Mouse (Mus musculus) adrenal gland, postnatal 14 days (tissue): ENCODE measurements around the gene Lhfpl4. TPM values are rescaled to one million over a fixed set of nuclear protein-coding genes. Genes with fewer than 3 reads are reported as not detected.

Experiments used
- DNase-seq: peaks from one replicate; pipeline ENCODE4 v3.0.0; 2021; ENCODE audit warnings: mixed read lengths
- total RNA-seq: library from RNA; stranded (reverse); gene quantifications from 2 replicates; pipeline ENCODE4 v1.2.3, GENCODE M21; 2021

The Lhfpl4 gene
- total RNA-seq, 1 experiment from 2014 or later = 4.2 TPM

DNA sequence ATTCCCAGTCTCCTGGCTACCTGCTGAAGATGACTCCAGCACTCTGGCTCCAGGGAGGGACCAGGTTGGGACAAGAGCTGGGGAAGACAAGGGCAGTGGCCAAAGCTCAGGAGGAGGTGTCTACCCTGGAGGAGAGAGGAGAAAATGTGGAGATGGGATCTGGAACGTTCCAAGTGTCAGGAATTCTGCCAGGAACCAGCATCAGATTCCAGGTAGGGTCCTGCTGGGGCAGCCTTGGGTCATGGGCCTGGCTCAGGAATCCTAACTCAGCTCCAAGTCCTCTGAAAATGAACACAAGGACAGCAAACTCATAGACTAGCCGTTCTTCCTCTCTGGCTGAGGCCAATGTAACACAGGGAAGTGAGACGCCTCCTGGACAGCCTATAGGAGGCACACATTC is 25.3 kb downstream of the Lhfpl4 start:
- DNase-seq = no peak

DNA sequence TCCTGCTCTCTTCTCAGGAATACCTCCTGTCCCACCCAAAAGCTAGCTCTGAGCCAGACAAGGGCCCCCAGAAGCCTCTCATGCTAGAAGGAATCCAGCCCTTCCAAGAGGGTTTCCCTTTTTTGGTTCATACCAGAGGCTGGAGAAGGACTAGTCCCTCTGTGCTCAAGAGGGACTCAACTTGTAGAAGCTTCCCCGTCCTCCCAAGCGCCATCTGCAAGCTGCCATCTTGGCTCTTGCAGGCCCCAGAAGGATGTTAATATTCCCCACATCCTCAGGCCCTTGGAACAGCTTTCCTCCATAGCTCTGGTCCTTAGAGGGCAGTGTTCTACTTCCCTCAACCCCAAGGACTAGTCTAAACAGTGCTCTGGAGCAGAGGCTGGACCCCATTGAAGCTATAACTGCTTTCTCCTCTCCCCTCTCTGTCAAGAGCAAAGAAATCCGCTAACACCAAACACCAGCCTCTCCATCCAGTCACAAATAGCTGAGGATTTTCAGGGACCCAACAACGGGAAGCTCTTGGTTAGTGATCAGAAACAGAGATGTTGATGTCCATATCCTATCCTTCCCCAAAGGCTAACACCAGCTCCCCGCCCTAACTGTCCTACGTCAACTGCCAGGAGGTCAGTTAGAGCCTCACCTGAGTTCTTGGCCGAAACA is 26.7 kb downstream of the Lhfpl4 start:
- no peak for DNase-seq

DNA sequence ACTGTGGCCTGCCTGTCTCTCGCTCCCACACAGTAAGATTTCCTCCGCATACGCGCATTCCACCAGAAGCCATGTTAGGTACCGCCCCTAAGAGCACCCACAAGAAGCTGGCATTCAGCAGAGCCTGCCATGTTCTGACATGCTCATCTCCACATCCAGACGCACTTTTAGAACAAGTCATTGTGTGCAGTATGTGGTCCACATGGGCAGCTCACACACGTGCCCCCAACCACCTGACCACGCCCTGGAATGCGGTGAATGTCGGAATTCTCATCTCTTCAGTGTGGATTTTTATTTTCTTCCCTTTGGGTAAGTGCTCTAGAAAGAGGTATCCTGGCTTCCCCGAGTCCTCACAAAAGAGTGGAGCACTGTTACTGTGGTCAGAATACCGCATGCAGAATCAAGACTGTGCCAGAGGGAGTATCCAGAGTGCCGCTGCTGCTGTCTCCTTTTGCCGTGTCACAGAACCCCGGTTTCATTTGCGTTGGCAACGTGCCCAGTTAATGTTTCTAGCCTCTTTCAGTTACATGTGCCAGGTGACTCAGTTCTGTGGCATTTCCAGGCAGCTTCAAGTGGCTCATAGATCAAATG is 28.4 kb downstream of the Lhfpl4 start:
- DNase-seq = peak; percentile 93

DNA sequence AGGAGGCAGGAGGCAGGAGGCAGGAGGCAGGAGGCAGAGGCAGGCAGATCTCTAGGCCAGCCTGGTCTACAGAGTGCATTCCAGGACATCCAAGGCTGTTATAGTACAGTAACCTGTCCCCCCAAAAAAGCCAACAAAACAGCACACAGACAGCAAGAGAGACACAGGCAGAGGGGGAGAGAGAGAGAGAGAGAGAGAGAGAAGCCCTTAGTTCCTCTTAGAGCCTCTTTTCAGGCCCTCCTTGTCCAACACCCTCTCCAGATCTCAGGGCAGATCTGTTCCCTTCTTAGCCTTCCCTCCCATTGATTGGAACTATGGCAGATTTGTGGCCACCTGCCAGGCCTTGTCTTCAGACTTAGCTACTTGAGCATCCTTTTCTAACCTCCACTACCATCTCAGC is 31.7 kb downstream of the Lhfpl4 start:
- no peak for DNase-seq

DNA sequence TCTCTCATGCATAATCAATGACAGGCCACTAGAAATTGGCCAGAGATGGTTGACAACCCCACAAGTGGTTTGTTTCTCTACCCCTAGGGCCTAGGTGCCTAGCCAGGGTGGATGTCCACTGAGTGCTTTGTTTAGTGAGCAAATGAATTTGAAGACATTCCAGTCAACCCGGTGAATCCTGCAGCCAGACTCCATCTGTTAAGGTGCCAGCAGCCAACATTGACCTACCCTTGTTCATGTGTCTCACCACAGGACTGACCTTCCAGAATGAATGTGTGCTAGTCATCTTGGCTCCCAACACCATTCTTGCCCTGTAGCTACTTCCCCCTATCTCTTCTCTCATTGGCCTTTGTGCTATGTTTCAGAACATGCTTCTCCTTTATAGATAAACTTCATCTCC is 33.2 kb downstream of the Lhfpl4 start:
- DNase-seq = no peak

DNA sequence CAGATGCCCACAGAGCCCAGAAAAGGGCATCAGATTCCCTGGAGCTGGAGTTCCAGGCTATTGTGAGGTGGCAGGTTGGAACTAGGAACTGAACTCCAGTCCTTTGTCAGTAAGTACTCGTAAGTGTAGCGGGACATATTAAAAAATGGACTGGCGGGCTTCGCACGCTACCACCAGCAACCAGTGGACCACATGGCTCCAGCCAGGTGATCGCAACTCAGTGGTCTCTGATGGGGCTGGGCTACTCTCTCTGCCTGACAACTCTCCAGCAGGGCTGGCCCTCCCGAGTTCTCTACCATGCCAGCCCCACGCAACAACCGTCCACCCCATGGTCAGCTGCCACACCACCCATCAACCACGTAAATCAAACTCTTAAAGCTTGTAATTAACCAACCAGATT is 35.1 kb downstream of the Lhfpl4 start:
- DNase-seq = no peak

DNA sequence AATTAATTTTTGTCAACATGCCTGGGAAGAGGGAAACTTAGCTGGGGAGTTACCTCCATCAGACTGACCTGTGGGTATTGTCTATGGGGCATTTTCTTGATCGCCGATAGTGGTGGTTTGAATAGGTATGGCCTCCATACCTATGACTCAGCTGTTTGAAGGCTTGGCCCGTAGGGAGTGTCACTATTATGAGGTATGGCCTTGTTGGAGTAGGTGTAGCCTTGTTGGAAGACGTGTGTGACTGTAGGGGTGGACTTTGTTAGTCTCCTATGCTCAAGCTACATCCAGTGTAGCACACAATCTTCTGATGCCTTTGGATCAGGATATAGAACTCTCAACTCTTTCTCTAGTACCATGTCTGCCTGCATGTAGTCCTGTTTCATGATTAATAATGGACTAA is 39.1 kb downstream of the Lhfpl4 start:
- DNase-seq = no peak

DNA sequence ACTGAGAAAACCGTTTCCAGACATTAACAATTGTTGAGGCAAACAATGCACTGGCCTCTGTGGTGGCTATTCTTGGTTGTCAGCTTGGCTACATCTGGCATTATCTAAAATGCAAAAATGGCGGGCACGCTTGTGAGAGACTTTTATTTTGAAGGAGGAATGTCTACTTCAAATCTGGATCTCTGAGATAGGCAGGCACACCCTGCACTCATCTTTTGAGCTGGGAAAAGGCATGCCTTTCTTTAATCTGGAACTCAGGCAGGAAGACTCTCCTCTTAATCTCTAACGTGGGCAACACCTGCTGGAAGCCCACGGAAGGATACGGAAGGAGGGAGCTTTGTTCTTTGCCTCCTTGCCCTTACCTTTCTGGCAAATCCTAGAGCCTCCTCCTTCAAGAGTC is 40.3 kb downstream of the Lhfpl4 start:
- DNase-seq = no peak

DNA sequence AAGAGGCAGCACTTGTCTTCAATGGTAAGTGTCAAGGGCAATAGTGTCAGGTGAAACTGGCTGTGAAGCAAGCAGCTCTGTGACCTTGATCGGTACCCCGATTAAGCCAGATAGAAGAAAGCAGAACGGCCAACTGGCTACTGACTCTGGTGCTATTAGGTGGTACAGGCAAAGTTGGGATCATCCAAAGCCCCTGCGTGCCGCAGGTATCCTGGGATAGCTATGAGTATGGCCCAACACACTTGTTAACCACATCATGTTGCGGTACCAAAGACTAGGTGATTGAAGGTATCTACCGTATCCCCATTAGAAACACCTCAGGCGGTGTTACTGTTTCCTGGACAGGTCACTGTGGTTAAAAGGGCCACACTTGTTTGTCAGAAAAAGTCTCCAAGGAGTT is 41.1 kb downstream of the Lhfpl4 start:
- DNase-seq = no peak

DNA sequence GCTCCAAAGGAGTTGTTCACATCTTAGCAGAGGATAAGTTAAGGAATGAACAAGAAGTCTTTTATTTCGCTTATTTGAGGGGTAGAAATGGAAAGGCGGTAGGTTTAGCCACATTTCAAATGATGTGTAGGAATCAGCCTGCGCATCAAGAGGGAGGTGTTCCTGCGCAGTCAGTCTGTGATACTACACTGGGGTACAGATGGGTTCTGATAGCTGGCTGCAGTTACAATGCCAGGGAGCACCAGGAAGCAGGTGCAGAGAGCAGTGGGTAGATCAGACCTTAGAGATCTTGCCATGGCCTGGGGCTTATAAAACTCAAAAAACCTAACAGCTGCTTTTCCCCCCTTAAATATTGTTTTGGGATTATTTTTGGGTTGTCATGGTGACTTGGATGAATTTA is 49.9 kb downstream of the Lhfpl4 start:
- no peak for DNase-seq

DNA sequence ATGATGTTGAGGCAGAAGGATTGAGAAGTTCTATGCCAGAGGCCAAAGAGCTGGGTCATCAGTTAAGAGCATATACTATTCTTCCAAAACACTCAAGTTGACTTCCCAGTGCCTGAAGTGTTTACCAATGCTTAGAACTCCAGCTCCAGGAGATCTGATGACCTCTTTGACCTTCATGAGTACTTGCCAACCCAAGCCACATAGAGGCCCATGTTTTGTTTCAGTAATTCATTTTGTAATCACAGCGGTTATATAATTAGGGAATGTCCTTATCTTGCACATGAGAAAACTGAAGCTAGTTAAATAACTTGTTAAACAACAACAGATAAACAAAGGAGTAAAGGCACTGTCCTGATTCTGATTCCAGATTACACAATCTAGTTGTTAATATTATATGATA is 50.4 kb downstream of the Lhfpl4 start:
- DNase-seq = no peak

DNA sequence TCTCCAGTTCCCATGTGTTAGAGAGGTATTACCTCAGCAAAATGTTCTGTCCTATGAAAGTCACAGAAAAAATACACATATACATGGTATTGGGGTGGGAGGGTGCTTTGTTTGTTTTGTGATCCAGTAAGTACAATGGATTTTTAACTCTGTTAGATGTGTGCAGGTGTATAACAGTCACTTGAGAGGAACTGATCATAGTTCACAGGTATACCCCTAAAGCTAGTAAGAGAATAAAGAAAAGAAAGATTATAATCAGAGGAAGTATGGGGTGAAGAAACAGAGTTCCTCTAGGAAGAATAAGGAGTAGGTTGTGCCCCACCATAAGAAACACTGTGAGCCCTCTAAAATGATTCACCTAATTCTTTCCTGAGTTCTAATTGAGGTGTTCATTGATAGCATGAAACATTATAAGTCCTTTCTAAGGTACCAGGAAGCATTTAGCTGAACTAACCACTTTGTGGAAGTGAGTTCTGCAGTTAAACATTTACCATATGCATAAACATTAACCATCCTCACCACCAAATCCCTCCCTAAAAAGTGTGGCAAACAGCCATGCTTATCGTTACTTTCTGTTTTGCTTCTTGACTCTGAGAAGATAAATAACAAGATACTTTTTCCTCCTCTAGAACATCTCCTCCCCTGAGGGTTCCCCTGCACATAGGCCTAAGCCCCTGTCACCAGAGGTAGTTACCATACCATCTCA is 53.6 kb downstream of the Lhfpl4 start:
- no peak for DNase-seq

DNA sequence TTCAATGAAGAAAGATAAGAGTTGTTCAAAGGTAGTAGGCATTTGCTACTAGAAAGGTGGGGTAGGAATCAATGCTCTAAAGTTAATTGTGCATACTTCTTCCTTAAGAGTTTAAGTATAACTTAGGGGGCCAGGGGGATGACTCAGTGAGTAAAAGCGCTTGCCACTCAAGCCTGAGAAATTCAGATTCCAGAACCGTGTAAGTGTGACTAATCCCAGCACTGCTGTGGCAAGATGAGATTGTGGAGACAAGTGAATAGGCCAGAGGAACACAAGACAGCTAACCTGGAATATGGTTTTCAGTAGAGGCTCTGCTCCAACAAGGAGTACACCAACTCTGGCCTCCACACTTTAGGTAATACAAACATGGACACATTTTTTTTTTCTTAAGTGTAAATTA is 61.8 kb downstream of the Lhfpl4 start:
- DNase-seq = no peak

DNA sequence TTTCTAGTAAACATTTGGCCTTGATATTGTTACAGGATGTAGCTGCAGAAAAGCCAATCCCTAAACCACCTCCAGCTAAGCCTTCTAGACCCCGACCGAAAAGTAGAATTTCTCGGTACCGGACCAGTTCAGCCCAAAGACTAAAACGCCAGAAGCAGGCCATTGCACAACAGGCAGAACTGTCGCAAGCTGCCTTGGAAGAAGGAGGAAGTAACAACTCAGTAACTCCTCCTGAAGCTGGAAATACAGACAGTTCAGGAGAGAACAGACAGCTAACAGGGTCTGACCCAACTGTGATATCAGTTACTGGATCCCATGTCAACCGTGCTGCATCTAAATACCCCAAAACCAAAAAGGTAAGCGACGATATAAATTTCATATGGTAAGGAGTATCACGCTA is 74.4 kb downstream of the Lhfpl4 start:
- peak; percentile 20 for DNase-seq

Other genes starting within 250 kb of the Lhfpl4 start
- 13.0 and 18.7 TPM in 2 replicates for gene Srgap3, start 248.1 kb downstream of the Lhfpl4 start, total RNA-seq
- 35.2 and 36.2 TPM in 2 replicates for gene Thumpd3, start 149.2 kb downstream of the Lhfpl4 start, total RNA-seq
- 104 and 113 TPM in 2 replicates for gene Setd5, start 118.0 kb downstream of the Lhfpl4 start, total RNA-seq
- 30.3 and 43.4 TPM in 2 replicates for gene Mtmr14, start 42.5 kb upstream of the Lhfpl4 start, total RNA-seq
- 0.70 and 1.3 TPM in 2 replicates for gene Cpne9, start 86.9 kb upstream of the Lhfpl4 start, total RNA-seq
- gene Brpf1, start 111.8 kb upstream of the Lhfpl4 start, total RNA-seq = 32.3 and 36.7 TPM in 2 replicates
- 11.3 and 11.8 TPM in 2 replicates for gene Ogg1, start 131.6 kb upstream of the Lhfpl4 start, total RNA-seq
- gene Camk1, start 148.6 kb upstream of the Lhfpl4 start, total RNA-seq = 46.4 and 49.3 TPM in 2 replicates
- gene Tada3, start 182.5 kb upstream of the Lhfpl4 start, total RNA-seq = 34.9 and 35.5 TPM in 2 replicates
- gene Arpc4, start 182.7 kb upstream of the Lhfpl4 start, total RNA-seq = 165 and 176 TPM in 2 replicates
- 4.1 and 4.2 TPM in 2 replicates for gene Ttll3, start 193.9 kb upstream of the Lhfpl4 start, total RNA-seq
- 11.3 and 16.9 TPM in 2 replicates for gene Rpusd3, start 224.0 kb upstream of the Lhfpl4 start, total RNA-seq
- 388 and 421 TPM in 2 replicates for gene Cidec, start 240.4 kb upstream of the Lhfpl4 start, total RNA-seq
- gene Jagn1, start 247.2 kb upstream of the Lhfpl4 start, total RNA-seq = 54.1 and 54.8 TPM in 2 replicates